15 mouse cellular contexts compared by ENCODE assay signal in the genomic region with DNA sequence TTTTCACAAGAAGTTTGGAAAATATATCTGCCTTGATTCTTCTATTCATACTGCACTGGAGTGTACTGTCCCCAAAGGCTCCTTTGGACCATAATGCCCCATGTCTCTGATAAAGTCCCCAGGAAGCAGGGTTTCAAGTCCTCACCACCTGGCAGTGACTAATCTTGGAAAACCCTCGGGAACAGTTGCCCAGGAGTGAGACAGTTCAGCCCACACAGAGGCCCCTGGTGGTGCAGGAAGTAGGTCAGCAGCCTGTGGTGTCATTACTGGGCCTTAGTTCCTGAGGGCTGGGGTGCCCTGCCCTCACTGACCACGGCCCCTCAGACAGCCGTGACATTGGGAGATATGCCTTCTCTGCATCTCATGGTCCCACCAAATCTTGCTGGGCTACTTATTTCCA.
DNase-seq lines count a peak whose midpoint lies in the region; ATAC-seq and TF ChIP-seq lines count a peak whose summit lies in the region.
"Had no signal": no experiment of that assay in that cellular context is flagged by ENCODE, and none has a peak within 500 bp of the region (broad histone marks: within the 10 kb centered on the region; RNA-seq: fewer than 3 reads in every experiment).

No protein-coding gene starts in this region.

- H3K27me3 ChIP-seq in megakaryocyte, embryonic 14.5 days (replicated peaks): peaks cover 8% of the 10 kb centered on the region
- H3K27me3 ChIP-seq: embryonic facial prominence, embryonic 15.5 days; forebrain, embryonic 12.5 days; heart, embryonic 15.5 days; liver, embryonic 13.5 days had no signal

- H3K36me3 ChIP-seq in megakaryocyte, embryonic 14.5 days (replicated peaks; ENCODE audit: low read length): no peaks in the 10 kb centered on the region
- H3K36me3 ChIP-seq: embryonic facial prominence, embryonic 15.5 days; forebrain, embryonic 12.5 days; heart, embryonic 15.5 days; liver, embryonic 13.5 days had no signal

- H3K9me3 ChIP-seq in megakaryocyte, embryonic 14.5 days: peaks cover 14% of the 10 kb centered on the region
- H3K9me3 ChIP-seq: embryonic facial prominence, embryonic 15.5 days; forebrain, embryonic 12.5 days; heart, embryonic 15.5 days; liver, embryonic 13.5 days had no signal

- peak; percentile 36 for DNase-seq in gastrocnemius, adult 2 months
- DNase-seq in gastrocnemius, adult 18-20 months (ENCODE audit: low spot score): no peak
- peak; percentile 71 for DNase-seq in cerebellum, adult 9-11 months
- DNase-seq in heart, postnatal 4 days: peak; percentile 14
- DNase-seq in spleen, postnatal 36 days (ENCODE audit: low spot score in 2 of 2): no peak
- no peak for DNase-seq in embryo, embryonic 10.5 days (ENCODE audit: low spot score)
- DNase-seq: B cell, adult 2 months; kidney, adult 9 months; liver, embryonic 13.5 days; right cerebral cortex, postnatal 25 days had no signal

- no peak overlapping the region for H3K27ac ChIP-seq in gastrocnemius, adult 2 months
- H3K27ac ChIP-seq: embryonic facial prominence, embryonic 15.5 days; forebrain, embryonic 12.5 days; heart, embryonic 15.5 days; liver, embryonic 13.5 days had no signal

- no peak for TF ChIP-seq CTCF in gastrocnemius, adult 2 months (IDR thresholded peaks at IDR 0.05)

- intact Hi-C loops in gastrocnemius, adult 2 months (cut with DNase I): no loop called here

- no peak for ATAC-seq in megakaryocyte, adult 5-6 weeks (ENCODE audit: poor library complexity, severe bottlenecking)

- H3K4me1 ChIP-seq in megakaryocyte, embryonic 14.5 days: peaks cover 15% of the 10 kb centered on the region
- H3K4me1 ChIP-seq: embryonic facial prominence, embryonic 15.5 days; liver, embryonic 13.5 days had no signal

- H3K4me3 ChIP-seq in gastrocnemius, adult 2 months: no peak overlapping the region
- H3K4me3 ChIP-seq in megakaryocyte, embryonic 14.5 days (replicated peaks): peak overlapping the region; percentile 2
- H3K4me3 ChIP-seq: embryonic facial prominence, embryonic 15.5 days; forebrain, embryonic 12.5 days; heart, embryonic 15.5 days; liver, embryonic 13.5 days had no signal

Comparison
In these comparisons a context has a peak if more than half of its experiments do, and no peak if none do; other contexts are left out.
1. DNase-seq: peak in gastrocnemius, adult 2 months (single experiment), cerebellum, adult 9-11 months (single experiment) and heart, postnatal 4 days (single experiment); none in gastrocnemius, adult 18-20 months (single experiment), spleen, postnatal 36 days (0 of 2) and embryo, embryonic 10.5 days (single experiment).